Mouse (Mus musculus) lung, postnatal 0 days (tissue): ENCODE measurements around the gene Dlgap1.

Experiments used
- CTCF ChIP-seq: IDR thresholded peaks from 2 replicates; pipeline ENCODE4 v1.5.1; 2016; ENCODE audit warnings: antibody characterized with exemption, mild to moderate bottlenecking
- EP300 ChIP-seq: IDR thresholded peaks from 2 replicates; pipeline ENCODE4 v1.6.1; 2016; ENCODE audit warnings: antibody characterized with exemption, mild to moderate bottlenecking, control low read depth

- TF ChIP-seq CTCF, result no peak
- TF ChIP-seq EP300, result no peak
Observed at GRCm38 (mm10) chr17:70004628-70005027, 35.8 kb downstream of the Dlgap1 start.
